Mouse (Mus musculus): ENCODE data around the gene Hyal3. TPM values are rescaled to one million over a fixed set of nuclear protein-coding genes. Genes with fewer than 3 reads are reported as not detected.
A peak's percentile ranks its signal among the peaks of the same experiment; 100 is the strongest.

Hyal3 gene
- polyA plus RNA-seq, 1 experiment from 2014 or later = 1.4 TPM

DNA sequence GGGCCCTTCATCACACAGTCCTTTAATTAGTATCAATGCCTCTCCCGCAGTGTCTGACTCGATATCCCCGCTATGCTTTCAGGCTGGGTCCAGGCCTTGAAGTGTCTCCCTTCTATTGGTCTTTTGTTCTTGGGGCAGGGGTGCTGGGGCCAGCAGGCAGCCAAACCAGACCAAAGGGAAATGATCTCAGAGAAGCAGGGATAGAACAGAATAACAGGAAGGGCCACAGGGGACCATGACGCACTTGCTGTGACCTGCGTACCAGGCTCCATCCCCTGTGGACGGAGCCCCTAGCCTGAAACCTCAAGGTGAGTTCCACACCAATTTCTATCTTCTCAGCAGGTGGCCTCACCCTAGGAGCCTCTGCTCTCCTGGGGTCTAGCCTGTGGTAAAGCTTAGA is 37.5 kb downstream of the Hyal3 start:
- peaks cover 84% of the 10 kb centered on the region for H3K36me3 ChIP-seq (ENCODE audit: insufficient read depth)
- peak overlapping the region; percentile 86 for H3K27ac ChIP-seq (ENCODE audit: low read depth)
- H3K4me1 ChIP-seq (ENCODE audit: insufficient read depth) = peaks cover 12% of the 10 kb centered on the region
- DNase-seq (no peak), ATAC-seq (ENCODE audit: insufficient read depth) (no peak)
- no peaks in the 10 kb centered on the region for H3K27me3 ChIP-seq (ENCODE audit: insufficient read depth, low read length)
- no peak overlapping the region for H3K4me3 ChIP-seq (ENCODE audit: low read depth, low read length)
- H3K4me2 ChIP-seq = no peak overlapping the region
- 88% methylated on average over 6 of the region's 6 CpGs for WGBS
- H3K9me3 ChIP-seq (ENCODE audit: low read depth, low read length) = no peaks in the 10 kb centered on the region
- TF ChIP-seq CTCF (IDR thresholded peaks at IDR 0.05; ENCODE audit: low read depth) = no peak
- H3K9ac ChIP-seq = no peak overlapping the region

DNA sequence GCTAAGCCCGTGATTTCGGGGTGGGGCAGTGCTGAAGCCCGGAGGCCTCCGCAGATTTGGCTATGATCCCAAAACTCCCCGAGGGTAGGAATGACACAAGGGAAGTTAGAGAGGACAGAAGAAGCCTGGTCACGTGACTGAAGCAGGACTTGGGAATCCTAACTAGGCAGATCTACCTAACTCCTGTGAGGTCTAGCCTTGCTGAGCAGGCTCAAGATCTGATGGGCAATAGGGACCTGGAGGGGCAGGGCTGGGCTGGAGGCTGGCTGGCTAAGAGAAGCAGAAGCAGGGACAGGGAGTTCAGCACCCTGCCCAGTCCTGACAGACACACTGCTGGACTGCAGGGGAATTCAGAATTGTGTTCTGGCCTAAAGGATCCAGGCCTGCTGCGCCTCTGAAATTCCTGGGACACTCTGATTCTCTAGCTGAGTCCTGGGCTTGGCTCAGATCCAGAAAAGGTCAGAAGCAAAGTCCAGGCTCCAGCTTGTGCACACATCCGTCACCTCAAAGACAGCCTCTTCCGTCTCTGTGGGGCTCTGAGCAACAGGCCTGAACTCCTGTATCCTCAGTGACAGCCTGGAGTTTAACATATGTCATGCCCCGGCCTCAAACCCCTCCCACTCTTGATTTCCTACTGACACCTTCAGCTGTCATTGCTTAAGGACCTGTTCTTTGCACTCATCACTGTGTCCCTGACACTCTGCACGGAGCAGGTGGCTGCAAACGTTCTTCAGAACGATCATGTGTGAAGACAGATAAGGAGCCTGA is 38.3 kb downstream of the Hyal3 start:
- Histone ChIP-seq H3K27ac (ENCODE audit: low read depth) (peak overlapping the region; percentile 86), H3K36me3 (ENCODE audit: insufficient read depth) (peaks cover 87% of the 10 kb centered on the region), H3K4me3 (ENCODE audit: low read depth, low read length) (no peak overlapping the region), H3K4me1 (ENCODE audit: insufficient read depth) (peaks cover 12% of the 10 kb centered on the region), H3K9me3 (ENCODE audit: low read depth, low read length) (no peaks in the 10 kb centered on the region), H3K4me2 (peak overlapping the region; percentile 31; the same call in 1 of the 2 replicates), H3K9ac (peak overlapping the region; percentile 2; the same call in 1 of the 2 replicates), H3K27me3 (ENCODE audit: insufficient read depth, low read length) (no peaks in the 10 kb centered on the region)
- no peak for TF ChIP-seq CTCF (IDR thresholded peaks at IDR 0.05; ENCODE audit: low read depth)
- 20% methylated on average over 13 of the region's 13 CpGs for WGBS
- DNase-seq (peak; percentile 92), ATAC-seq (ENCODE audit: insufficient read depth) (peak; percentile 86)

DNA sequence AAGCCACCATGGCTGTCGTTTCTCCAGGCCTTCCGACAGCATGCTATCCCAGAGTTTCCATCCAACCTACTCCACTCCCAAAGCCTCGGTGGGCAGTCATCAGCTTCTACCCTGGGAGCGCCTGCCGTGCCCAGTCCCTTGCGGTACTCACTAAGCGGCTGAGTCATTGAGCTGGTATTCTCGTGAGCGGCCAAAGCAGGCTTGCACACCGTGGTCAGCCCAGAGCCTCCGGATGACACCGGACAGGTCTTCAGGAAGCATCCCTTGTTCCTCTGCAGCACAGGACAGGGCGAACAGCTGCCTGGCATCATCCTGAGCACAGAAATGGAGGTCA is 38.9 kb downstream of the Hyal3 start:
- ATAC-seq (ENCODE audit: insufficient read depth) = no peak; the same call in 1 of the 2 replicates
- peaks cover 84% of the 10 kb centered on the region for H3K36me3 ChIP-seq (ENCODE audit: insufficient read depth)
- DNase-seq = no peak
- peak overlapping the region; percentile 86; the same call in 1 of the 2 replicates for H3K27ac ChIP-seq (ENCODE audit: low read depth)
- WGBS = 42% methylated on average over 13 of the region's 13 CpGs
- no peak overlapping the region for H3K4me2 ChIP-seq
- no peak overlapping the region for H3K4me3 ChIP-seq (ENCODE audit: low read depth, low read length)
- H3K27me3 ChIP-seq (ENCODE audit: insufficient read depth, low read length) = no peaks in the 10 kb centered on the region
- H3K9me3 ChIP-seq (ENCODE audit: low read depth, low read length) = no peaks in the 10 kb centered on the region
- no peak for TF ChIP-seq CTCF (IDR thresholded peaks at IDR 0.05; ENCODE audit: low read depth)
- peaks cover 12% of the 10 kb centered on the region for H3K4me1 ChIP-seq (ENCODE audit: insufficient read depth)
- H3K9ac ChIP-seq = no peak overlapping the region

DNA sequence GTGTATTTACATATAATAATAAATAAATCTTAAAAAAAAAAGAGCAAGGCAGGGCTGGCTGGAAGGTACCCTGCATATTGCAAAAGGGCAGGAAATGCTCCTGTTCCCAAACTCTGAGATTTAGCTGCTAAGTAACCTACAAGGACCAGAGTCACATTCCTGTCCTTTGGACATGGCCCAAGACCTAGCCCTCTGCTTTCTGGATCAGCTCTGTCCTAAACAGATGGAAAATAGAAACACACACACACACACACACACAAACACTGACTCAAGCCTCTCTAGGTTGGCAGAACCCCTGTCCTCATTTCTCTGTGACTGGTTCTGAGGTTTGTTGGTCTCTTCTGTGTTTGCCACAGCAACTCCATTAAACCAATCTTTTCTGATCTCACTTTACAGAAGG is 40.3 kb downstream of the Hyal3 start:
- Histone ChIP-seq H3K4me1 (ENCODE audit: insufficient read depth) (peaks cover 12% of the 10 kb centered on the region), H3K9ac (no peak overlapping the region), H3K36me3 (ENCODE audit: insufficient read depth) (peaks cover 84% of the 10 kb centered on the region), H3K4me3 (ENCODE audit: low read depth, low read length) (no peak overlapping the region), H3K27me3 (ENCODE audit: insufficient read depth, low read length) (no peaks in the 10 kb centered on the region), H3K4me2 (no peak overlapping the region), H3K27ac (ENCODE audit: low read depth) (no peak overlapping the region), H3K9me3 (ENCODE audit: low read depth, low read length) (no peaks in the 10 kb centered on the region)
- DNase-seq (no peak), ATAC-seq (ENCODE audit: insufficient read depth) (no peak)
- no peak for TF ChIP-seq CTCF (IDR thresholded peaks at IDR 0.05; ENCODE audit: low read depth)

DNA sequence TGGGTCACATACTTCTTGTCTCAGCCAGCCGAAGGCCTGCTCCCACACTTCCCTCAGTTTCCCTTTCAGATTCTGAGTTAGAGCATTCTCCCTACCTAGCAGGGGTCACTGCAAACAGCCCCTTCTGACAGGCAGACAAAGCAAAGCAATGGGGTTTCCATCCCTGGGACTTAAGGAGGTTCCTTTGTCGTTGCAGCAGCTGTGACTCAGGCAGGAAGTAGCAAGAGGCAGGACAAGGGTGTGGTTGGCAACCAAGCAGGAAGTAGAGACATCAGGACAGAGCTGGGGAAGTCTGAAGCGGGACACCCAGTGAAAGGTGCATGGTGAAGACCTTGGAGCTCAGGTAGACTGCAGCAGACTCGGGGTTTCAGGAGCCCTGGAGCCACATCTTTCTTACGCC is 43.9 kb downstream of the Hyal3 start:
- no peak overlapping the region for H3K4me3 ChIP-seq (ENCODE audit: low read depth, low read length)
- no peak overlapping the region; the same call in 1 of the 2 replicates for H3K9ac ChIP-seq
- ATAC-seq (ENCODE audit: insufficient read depth) (no peak), DNase-seq (peak; percentile 40)
- peak overlapping the region; percentile 54; the same call in 1 of the 2 replicates for H3K27ac ChIP-seq (ENCODE audit: low read depth)
- peaks cover 68% of the 10 kb centered on the region for H3K36me3 ChIP-seq (ENCODE audit: insufficient read depth)
- H3K4me1 ChIP-seq (ENCODE audit: insufficient read depth) = peaks cover 26% of the 10 kb centered on the region
- H3K4me2 ChIP-seq = no peak overlapping the region
- H3K9me3 ChIP-seq (ENCODE audit: low read depth, low read length) = no peaks in the 10 kb centered on the region
- no peaks in the 10 kb centered on the region for H3K27me3 ChIP-seq (ENCODE audit: insufficient read depth, low read length)
- TF ChIP-seq CTCF (IDR thresholded peaks at IDR 0.05; ENCODE audit: low read depth) = no peak
- 68% methylated on average over 5 of the region's 5 CpGs for WGBS

DNA sequence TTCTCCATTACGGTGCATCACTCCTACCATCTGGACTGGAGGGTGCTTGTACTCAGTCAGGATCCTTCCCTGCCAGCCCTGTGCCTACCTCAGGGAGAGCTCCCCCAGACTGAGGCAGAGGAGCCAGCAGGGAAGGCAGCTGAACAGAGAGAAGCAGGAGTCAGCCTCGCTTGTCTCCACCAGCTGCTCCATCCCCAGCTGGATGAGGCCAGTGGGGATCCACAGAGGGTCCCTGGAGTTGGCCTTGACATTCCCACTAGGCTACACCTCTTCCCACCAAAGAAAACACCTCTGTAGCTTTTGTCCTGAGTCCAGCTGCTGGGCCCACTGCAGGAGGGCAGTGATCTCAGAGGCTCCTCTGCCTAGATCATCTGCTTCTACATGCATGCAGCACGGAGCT is 44.3 kb downstream of the Hyal3 start:
- DNase-seq (no peak), ATAC-seq (ENCODE audit: insufficient read depth) (no peak)
- H3K4me3 ChIP-seq (ENCODE audit: low read depth, low read length) = no peak overlapping the region
- no peak for TF ChIP-seq CTCF (IDR thresholded peaks at IDR 0.05; ENCODE audit: low read depth)
- H3K4me1 ChIP-seq (ENCODE audit: insufficient read depth) = peaks cover 26% of the 10 kb centered on the region
- peaks cover 65% of the 10 kb centered on the region for H3K36me3 ChIP-seq (ENCODE audit: insufficient read depth)
- H3K4me2 ChIP-seq = no peak overlapping the region
- H3K9ac ChIP-seq = no peak overlapping the region; the same call in 1 of the 2 replicates
- H3K9me3 ChIP-seq (ENCODE audit: low read depth, low read length) = no peaks in the 10 kb centered on the region
- H3K27me3 ChIP-seq (ENCODE audit: insufficient read depth, low read length) = no peaks in the 10 kb centered on the region
- peak overlapping the region; percentile 54; the same call in 1 of the 2 replicates for H3K27ac ChIP-seq (ENCODE audit: low read depth)
- WGBS = 82% methylated on average over 3 of the region's 3 CpGs

DNA sequence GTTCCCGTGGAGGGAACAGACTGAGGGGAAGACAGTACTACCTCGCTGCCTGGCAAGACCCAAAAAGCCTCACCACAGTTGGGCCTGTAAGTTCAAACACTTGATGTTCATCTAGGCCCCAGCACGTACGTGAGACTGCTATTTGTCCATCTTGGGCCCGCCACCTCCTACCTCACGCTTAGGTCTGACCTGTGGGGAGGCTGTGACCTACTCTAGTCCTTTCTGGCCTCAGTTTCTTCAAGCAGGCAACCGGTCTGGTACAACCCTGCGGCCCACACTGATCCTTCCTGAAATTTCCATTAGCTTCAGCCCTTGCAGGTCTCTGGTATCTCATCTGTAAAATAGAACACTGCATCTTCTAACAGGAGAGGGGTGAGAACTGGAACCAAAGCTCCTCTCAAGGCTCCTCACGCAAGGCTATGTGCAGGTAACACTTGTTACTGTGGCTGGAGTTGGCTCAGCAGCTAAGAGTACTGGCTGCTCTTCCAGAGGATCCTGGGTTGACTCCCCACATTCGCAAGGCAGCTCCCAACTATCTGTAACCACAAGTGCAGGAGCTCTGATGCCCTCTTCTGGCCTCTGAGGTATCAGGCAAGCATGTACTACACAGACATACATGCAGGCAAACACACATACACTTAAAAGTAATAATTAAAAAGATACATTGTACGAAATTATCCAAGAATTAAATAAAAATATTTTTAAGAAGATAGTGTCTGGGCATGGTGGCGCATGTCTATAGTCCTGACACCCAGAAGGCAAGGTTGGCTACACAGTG is 44.9 kb downstream of the Hyal3 start:
- H3K27ac ChIP-seq (ENCODE audit: low read depth) = 0 out of 2 replicates have a peak overlapping the region, but pooled peaks have one; percentile 54
- 0 out of 2 replicates have a peak overlapping the region, but pooled peaks have one; percentile 48 for H3K4me2 ChIP-seq
- peaks cover 59% of the 10 kb centered on the region for H3K36me3 ChIP-seq (ENCODE audit: insufficient read depth)
- H3K9me3 ChIP-seq (ENCODE audit: low read depth, low read length) = no peaks in the 10 kb centered on the region
- no peak overlapping the region for H3K4me3 ChIP-seq (ENCODE audit: low read depth, low read length)
- H3K27me3 ChIP-seq (ENCODE audit: insufficient read depth, low read length) = no peaks in the 10 kb centered on the region
- no peak overlapping the region for H3K9ac ChIP-seq
- WGBS = 87% methylated on average over 12 of the region's 12 CpGs
- ATAC-seq (ENCODE audit: insufficient read depth) (no peak), DNase-seq (no peak)
- H3K4me1 ChIP-seq (ENCODE audit: insufficient read depth) = peaks cover 32% of the 10 kb centered on the region
- peak; percentile 29; the same call in 1 of the 2 replicates for TF ChIP-seq CTCF (IDR thresholded peaks at IDR 0.05; ENCODE audit: low read depth)

Measured in lung, embryonic 14.5 days (tissue).